Mouse (Mus musculus): Measurements from ENCODE around the gene Rbfox1. TPM values are rescaled to one million over a fixed set of nuclear protein-coding genes. Genes with fewer than 3 reads are reported as not detected.

The Rbfox1 gene
- polyA plus RNA-seq, 3 experiments from 2014 or later = not detected

DNA sequence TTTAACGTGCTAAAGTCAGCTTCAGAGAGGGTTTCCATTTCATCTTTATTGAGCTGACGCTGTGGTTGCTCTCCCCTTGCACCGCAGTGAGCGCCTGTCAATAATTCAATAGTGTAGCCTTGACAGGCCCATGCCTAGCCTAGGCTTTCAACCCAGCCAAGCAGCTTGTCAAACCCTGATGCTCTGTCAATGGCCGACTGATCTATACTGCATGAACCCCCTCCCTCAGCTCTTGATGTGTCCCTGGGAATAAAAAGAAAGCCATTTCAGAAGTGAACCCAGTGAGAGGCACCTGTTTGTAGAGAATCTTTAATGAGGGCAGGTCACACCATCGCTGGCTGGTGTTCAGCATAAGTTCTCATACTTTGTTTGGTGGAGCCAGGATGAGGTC lies 1274.7 kb downstream of the Rbfox1 start:
- no peak for ATAC-seq

DNA sequence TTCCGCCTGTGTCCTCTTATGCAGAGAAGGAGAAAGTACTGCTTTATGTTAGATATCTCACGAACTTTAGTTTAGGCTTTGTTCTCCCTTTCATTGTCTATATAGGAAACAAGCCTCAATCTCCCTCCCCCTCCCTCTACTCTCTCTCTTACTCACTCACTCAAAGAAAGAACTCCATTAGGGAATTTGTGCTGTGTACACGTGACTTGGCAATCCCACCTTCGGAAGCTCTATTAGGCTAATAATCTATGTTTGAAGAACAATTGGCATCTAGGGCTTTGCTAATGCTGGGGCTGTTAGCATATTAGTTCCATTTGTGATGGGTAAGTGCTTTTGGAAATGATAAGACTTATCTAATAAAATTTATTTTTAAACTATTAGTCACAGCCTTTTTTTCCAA lies 1277.0 kb downstream of the Rbfox1 start:
- no peak for ATAC-seq

DNA sequence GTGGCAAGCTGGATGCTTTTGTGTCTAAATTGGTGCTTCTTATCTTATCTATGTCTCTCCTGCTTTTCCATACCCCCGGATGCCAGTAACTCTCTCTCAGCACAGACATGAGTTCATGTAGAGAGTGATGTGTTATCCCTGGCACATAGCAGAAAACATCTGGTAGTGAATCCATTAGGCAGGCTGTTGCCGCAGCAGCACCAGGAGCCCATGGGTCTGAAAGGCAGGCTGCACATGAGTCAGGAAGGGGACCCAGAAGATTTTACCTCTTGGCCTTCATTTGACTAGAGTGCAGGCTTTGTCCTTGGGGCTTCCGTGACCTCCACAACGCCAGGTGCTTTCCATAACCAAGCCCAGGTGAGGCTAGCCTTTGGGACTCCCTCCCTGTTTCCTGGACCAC lies 1278.5 kb downstream of the Rbfox1 start:
- ATAC-seq = no peak

DNA sequence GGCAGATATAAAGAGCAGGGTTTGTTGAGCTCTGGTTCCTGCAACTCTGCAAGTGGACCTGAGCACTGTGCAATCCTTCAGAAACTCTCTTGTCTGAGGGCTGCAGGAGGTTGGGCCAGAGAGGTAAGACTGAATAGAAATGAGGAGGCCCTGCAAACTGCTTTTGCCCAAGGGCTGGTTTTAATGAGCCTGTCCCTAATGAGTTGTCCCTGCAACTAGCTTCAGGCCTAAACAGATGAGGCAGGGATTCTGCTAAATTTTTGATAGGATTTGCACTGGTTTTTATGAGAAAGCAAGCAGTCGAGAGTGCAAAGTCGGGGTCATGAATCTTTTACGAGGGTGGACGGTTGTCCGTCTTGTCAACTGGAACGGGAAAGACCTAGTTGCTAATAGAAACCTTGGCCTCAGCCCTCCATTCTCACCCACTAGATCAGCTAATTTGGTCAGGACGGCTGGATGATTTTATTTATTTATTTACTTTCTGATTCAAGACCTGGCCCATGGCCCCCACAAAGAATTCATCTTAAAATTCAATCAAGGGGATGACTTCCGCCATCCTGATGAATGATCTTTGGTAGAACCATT lies 1279.1 kb downstream of the Rbfox1 start:
- no peak for ATAC-seq

DNA sequence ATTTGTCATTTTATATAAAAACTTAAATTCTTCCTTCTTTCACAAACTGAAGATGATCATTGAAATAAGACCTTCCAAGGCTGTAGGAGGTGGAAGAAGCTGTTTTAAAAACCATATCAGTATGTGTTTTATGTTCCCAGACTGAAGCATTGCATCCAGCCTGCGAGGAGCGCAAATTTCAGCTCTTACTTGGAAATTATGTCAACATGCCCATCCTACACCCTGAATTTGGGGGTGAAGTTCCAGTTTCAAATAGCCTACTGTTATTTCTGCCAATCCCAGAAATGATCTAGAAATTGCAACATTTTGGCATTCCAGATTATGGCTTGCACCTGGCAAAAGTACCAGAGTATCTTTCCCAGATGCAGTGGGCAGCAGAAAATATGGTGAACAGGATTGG lies 1290.8 kb downstream of the Rbfox1 start:
- ATAC-seq = no peak

DNA sequence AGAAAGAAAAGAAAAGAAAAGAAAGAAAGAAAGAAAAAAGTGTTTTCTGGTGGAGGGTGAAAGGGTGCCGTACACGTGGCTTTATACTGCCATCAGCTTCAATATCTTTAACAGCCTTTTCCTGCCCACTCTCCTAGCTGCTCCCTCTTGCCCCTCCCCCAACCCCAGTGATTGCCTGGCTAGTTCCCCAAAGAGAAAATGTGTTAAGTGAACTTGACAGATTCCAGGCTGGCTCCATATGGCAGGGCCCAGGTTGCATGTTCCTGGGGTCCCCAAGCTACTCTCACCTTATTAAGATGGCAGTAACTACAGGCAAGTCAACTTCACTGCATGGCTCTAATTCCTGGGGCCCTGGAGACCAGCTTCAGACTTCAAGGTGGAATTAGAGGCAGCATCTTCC lies 1302.6 kb downstream of the Rbfox1 start:
- ATAC-seq = no peak

- no peak for ATAC-seq
Observed at GRCm38 (mm10) chr16:7193535-7193934, 1308.4 kb downstream of the Rbfox1 start.

DNA sequence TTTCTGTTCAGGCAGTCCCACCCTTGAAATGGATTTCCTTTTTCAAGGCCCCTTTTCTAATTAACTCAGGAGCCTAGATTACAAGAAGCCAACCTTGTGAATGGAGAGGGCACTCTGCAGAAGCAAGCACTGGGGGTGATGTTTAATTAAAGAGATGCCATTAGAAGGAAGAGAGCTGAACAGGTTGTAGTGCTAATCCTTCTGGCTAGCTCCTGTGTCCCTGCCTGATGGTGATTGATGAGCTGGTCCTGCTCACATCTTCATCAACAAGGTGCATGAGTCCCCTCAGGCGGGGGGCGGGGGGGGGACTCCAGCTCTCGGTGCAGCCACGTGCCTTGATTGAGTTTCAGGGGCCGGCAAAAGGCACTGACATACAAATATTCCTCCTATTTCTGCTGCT lies 1312.8 kb downstream of the Rbfox1 start:
- no peak for ATAC-seq

- ATAC-seq = no peak
Observed at GRCm38 (mm10) chr16:7200239-7200638, 1315.1 kb downstream of the Rbfox1 start.

- no peak for ATAC-seq
Observed at GRCm38 (mm10) chr16:7201816-7202215, 1316.7 kb downstream of the Rbfox1 start.

DNA sequence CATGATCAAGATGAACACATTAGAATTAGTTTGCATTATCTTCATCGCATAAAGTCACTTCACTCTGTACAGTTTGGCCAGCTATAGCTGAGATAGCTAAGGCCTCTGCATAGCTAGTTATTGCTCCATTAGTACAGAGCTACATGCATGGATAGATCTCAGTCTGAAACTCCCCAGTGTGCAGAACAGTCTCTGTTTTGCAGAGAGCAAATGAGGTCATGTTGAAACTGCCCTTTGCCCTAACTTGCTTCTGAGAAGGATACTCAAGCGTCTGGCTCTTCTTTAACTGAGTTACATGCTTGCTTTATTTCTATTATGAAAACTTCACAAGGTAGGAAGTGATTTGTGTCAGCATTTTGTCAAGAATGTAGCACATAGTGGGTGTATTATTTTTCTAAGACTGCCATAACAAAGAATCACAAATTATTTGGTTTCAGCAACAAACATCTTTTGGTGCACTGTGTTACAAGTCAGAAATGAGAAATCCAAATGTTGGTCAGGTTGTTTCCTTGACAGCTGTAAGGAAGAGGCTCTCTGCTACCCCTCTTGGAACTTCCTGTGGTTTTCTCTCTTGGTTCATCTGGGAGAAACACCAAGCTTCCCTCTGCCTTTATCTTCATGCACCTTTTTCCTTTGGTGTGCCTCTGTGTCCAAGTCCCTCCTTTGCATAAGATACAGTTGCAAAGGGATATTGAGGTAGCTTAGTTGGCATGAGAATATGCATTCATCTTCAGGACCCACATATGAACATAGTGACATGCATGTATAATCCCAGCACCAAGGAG lies 1321.2 kb downstream of the Rbfox1 start:
- no peak for ATAC-seq

- no peak for ATAC-seq
Observed at GRCm38 (mm10) chr16:7207599-7207998, 1322.4 kb downstream of the Rbfox1 start.

GRCm38 (mm10) chr16:7212756-7213155 lies 1327.6 kb downstream of the Rbfox1 start:
- ATAC-seq = no peak

DNA sequence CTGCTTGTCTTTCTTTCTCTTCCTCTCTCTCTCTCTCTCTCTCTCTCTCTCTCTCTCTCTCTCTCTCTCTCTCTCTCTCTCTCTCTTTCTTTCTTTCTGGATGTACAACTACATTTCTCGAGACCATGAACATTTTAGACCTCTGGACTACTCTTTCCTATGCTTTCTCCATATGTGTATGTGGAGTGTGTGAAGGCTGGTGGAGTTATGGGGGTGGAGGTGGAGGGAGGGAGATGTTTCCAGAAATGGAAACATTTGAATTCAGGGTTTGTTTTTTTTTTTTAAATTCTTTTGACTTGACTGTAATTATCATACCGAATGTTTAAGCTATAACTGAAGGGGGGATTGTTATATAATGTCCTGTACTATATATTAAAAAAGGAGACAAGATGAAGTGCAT lies 1338.1 kb downstream of the Rbfox1 start:
- no peak for ATAC-seq

DNA sequence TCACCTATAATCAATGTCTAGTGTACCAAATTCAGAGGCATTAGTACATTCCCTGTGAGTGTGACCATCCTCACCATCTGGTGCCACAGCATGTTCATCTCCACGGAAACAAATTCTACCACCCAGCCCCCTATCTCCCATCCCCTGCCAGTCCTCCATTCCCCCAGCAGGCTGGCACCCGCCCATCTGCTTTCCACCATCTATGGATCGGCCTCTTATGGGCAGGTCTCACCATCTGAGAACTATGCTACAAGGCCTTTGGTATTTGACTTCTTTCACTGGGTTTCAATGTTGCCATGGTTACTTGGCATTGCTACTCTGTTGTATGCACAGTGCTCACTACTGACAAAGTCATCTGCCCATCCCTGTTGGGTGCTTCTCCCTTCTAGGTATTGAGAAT lies 1340.8 kb downstream of the Rbfox1 start:
- ATAC-seq = no peak

DNA sequence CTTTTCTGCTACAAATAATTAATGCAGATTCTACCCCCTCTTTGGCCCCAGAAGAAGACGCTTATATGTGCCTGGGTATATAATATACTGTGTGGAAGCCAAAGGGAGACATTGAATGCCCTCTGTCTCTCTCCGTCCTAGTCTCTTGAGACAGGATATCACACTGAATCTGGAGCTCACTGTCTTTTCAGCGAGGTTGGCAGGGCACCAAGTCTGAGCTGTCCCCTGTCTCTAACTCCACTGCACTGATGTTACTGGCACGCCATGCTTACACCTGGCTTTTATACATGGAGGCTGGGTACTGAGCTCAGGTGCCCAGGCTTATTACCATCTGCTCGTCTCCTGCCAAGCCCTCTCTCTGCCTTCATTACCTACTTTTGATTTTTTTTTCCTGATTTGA lies 1343.1 kb downstream of the Rbfox1 start:
- no peak for ATAC-seq

DNA sequence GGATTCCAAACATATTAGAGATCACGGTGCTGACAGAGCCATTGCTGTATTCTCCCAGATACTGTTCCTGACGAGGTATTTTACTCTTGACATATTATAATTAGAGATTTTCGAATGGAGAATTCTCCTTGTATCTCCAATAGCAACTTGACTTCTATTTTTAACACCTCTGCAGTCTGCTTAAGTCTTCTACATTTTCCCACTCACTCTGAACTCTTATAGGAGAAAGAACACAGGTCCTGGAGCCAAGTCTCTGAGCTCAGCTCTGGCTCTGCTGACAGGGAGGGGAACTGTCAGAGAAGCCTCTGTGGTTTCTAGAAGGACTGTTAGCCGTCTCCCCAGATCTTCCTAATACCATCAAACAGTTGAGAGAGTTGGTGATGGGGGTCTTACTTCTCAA lies 1344.1 kb downstream of the Rbfox1 start:
- no peak for ATAC-seq

- ATAC-seq = no peak
Observed at GRCm38 (mm10) chr16:7241627-7242026, 1356.5 kb downstream of the Rbfox1 start.

DNA sequence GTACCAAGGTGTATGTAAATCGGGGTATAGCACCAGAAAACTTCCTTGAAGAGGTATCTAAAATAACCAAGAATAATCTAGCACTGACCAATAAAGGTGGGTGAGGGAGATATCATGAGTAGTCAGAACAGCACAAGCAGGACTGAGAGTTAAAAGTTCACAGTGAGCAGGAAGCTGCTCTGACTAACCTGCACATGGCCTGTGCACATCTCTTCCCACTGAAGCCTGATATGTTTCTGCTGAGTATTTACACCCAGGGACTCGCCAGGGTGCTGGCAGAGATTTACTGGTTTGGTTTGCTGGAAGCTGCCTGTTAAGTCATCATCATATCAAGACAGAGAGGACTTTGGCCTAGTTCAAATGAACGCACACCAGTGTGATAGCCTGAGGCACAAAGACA lies 1357.3 kb downstream of the Rbfox1 start:
- no peak for ATAC-seq

GRCm38 (mm10) chr16:7244382-7244781 lies 1359.2 kb downstream of the Rbfox1 start:
- ATAC-seq = no peak

DNA sequence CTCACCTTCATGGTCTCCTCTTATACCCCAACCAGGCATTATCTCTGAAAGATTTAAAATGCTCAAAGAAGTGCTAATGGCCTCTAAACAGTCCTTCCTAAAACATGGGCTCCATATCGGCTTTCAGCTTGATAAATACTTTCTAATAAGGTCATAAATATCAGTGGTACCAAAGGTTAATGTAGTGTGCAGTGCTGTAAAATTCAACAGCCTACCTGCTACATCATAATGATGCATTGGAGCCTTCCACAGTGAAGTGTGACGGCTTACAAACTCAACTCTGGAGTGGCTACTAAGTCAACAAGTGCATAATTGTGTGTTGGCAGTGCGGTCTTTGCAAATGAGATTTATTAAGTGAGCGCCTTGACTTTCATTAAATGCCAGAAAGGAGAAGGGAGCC lies 1366.5 kb downstream of the Rbfox1 start:
- ATAC-seq = no peak

DNA sequence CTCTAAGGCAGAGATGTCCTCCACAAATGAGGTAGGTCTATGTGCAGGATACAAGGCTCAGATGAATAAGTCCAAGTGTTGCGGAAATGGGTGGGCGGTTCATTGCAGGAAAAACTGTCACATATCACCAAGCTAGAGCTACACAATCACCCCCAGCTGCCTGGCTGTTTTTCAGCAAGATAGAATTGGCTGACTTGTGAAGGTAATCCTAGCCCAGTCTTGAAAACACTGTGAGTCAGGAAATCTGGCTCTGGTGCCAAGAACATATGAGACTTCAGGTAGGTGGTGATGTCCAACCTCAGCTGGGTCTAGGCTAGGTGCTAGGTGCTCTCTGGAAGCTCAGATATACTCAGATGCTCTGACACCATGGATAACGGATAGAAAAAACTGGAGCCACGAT lies 1372.2 kb downstream of the Rbfox1 start:
- no peak for ATAC-seq

GRCm38 (mm10) chr16:7263261-7263660 lies 1378.1 kb downstream of the Rbfox1 start:
- no peak for ATAC-seq

DNA sequence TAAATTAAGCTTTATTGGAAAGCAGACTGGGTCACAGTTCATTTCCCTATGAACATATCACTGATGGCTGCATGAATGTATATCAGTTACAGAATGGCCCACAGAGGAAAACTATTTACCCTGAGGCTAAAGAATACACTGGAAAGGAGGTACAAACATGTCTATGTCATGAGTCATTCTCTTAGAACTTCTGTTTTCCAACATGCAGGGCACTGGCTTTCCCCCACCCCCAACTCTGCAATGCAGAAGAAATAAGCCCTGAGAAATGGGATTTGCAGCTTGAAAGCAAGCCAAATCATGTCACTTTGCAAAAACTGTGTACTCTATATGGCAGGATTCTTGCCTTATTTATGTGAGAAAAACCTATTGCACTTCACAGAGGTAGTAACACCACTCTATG lies 1380.6 kb downstream of the Rbfox1 start:
- no peak for ATAC-seq

DNA sequence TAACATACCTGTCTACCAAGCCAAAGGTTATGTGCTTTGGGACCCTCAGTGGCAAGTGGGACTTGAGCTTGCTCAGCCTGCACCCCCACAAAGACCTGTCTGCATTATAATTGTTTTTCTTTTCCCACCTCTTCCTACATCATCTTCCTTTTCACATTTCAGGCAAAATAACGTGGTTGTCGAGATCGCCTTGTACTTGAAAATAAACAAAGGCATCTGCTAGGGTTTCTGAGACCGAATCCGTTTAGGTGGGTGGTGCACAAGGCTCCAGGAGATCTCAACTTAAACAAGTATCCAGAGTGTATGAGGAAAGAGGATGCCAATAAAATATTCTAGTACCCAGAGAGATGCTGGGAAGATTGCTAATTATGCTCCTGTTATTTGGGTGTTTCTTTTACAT lies 1390.3 kb downstream of the Rbfox1 start:
- no peak for ATAC-seq

Measured in inflammation-experienced regulatory T-cells, adult 6 months (primary cell).